Mouse (Mus musculus) limb, embryonic 12.5 days (tissue): ENCODE measurements around the gene Gm47955. TPM values are rescaled to one million over a fixed set of nuclear protein-coding genes. Genes with fewer than 3 reads are reported as not detected.
A peak's percentile ranks its signal among the peaks of the same experiment; 100 is the strongest.

Experiments used
- ATAC-seq: fragments of 200-750 bp; cut with Nextera tagmentation; 2 replicates; pipeline ENCODE4 v1.8.0; 2017; ENCODE audit warnings: low read depth, moderate TSS enrichment; ENCODE audit not compliant: insufficient number of reproducible peaks, insufficient read depth, low FRiP score, low TSS enrichment
- H3K27ac ChIP-seq: fragments of 300-500 bp; sonication (generic); 2 replicates; pipeline ENCODE4 v1.5.1; 2016; ENCODE audit warnings: mild to moderate bottlenecking, moderate library complexity
- H3K27me3 ChIP-seq: fragments of 300-500 bp; sonication (generic); 2 replicates; pipeline ENCODE4 v1.6.1; 2016; ENCODE audit warnings: mild to moderate bottlenecking, moderate library complexity
- H3K36me3 ChIP-seq: fragments of 300-500 bp; sonication (generic); 2 replicates; pipeline ENCODE4 v1.6.1; 2016; ENCODE audit warnings: mild to moderate bottlenecking, moderate library complexity
- H3K4me1 ChIP-seq: fragments of 300-500 bp; sonication (generic); replicated peaks from 2 replicates; pipeline ENCODE4 v1.6.1; 2016
- H3K4me2 ChIP-seq: fragments of 300-500 bp; sonication (generic); 2 replicates; pipeline ENCODE4 v1.6.1; 2016; ENCODE audit warnings: mild to moderate bottlenecking, moderate library complexity
- H3K4me3 ChIP-seq: fragments of 300-500 bp; sonication (generic); replicated peaks from 2 replicates; pipeline ENCODE4 v1.5.1; 2016; ENCODE audit warnings: mild to moderate bottlenecking
- H3K9ac ChIP-seq: fragments of 300-500 bp; sonication (generic); replicated peaks from 2 replicates; pipeline ENCODE4 v1.6.1; 2016; ENCODE audit warnings: mild to moderate bottlenecking, moderate library complexity
- H3K9me3 ChIP-seq: fragments of 300-500 bp; sonication (generic); 2 replicates; pipeline ENCODE4 v1.6.1; 2016; ENCODE audit warnings: mild to moderate bottlenecking, moderate library complexity
- WGBS: fragments of 180-500 bp; shearing (Covaris S2); methylation state at CpG from one replicate; pipeline ENCODE4 v1.1.7; 2016; 5-methylcytosine and 5-hydroxymethylcytosine counted together
- polyA plus RNA-seq: library from polyadenylated mRNA; unstranded; fragments of >200 nt; fragmentation: Nextera tagmentation; extraction: Ambion mirVana; gene quantifications from 2 replicates; pipeline ENCODE4 v1.2.1, GENCODE M21; 2016

The Gm47955 gene
- polyA plus RNA-seq, 1 experiment from 2014 or later: not detected

- no peak for ATAC-seq
- no peaks in the 10 kb centered on the region for H3K27me3 ChIP-seq
- H3K4me2 ChIP-seq: no peak overlapping the region
- no peaks in the 10 kb centered on the region for H3K36me3 ChIP-seq
- no peaks in the 10 kb centered on the region for H3K4me1 ChIP-seq
- WGBS: 70% methylated on average over 3 of the region's 3 CpGs
- no peaks in the 10 kb centered on the region for H3K9me3 ChIP-seq
- no peak overlapping the region for H3K4me3 ChIP-seq
- H3K27ac ChIP-seq: no peak overlapping the region
- no peak overlapping the region for H3K9ac ChIP-seq
Measured at GRCm38 (mm10) chr1:82966413-82966812, 6.3 kb downstream of the Gm47955 start.

GRCm38 (mm10) chr1:82972046-82972445, 12.0 kb downstream of the Gm47955 start:
- Histone ChIP-seq H3K4me3 (no peak overlapping the region), H3K4me2 (no peak overlapping the region), H3K9ac (no peak overlapping the region), H3K27me3 (no peaks in the 10 kb centered on the region), H3K27ac (no peak overlapping the region), H3K36me3 (no peaks in the 10 kb centered on the region), H3K9me3 (no peaks in the 10 kb centered on the region), H3K4me1 (no peaks in the 10 kb centered on the region)
- ATAC-seq: no peak
- WGBS: 65% methylated on average over 4 of the region's 4 CpGs

- Histone ChIP-seq H3K27ac (no peak overlapping the region), H3K4me2 (no peak overlapping the region), H3K9ac (no peak overlapping the region), H3K36me3 (no peaks in the 10 kb centered on the region), H3K27me3 (no peaks in the 10 kb centered on the region), H3K9me3 (no peaks in the 10 kb centered on the region), H3K4me3 (no peak overlapping the region), H3K4me1 (no peaks in the 10 kb centered on the region)
- 79% methylated on average over 1 of the region's 1 CpGs for WGBS
- ATAC-seq: no peak
Measured at GRCm38 (mm10) chr1:82973244-82973643, 13.2 kb downstream of the Gm47955 start.

- Histone ChIP-seq H3K27me3 (no peaks in the 10 kb centered on the region), H3K4me1 (no peaks in the 10 kb centered on the region), H3K27ac (no peak overlapping the region), H3K9me3 (no peaks in the 10 kb centered on the region), H3K36me3 (no peaks in the 10 kb centered on the region), H3K4me3 (no peak overlapping the region), H3K9ac (no peak overlapping the region), H3K4me2 (no peak overlapping the region)
- 69% methylated on average over 6 of the region's 6 CpGs for WGBS
- ATAC-seq: no peak
Measured at GRCm38 (mm10) chr1:82973901-82974300, 13.8 kb downstream of the Gm47955 start.

- WGBS: 94% methylated on average over 9 of the region's 9 CpGs
Measured at GRCm38 (mm10) chr1:82974342-82974741, 14.3 kb downstream of the Gm47955 start.

GRCm38 (mm10) chr1:82975750-82976149, 15.7 kb downstream of the Gm47955 start:
- Histone ChIP-seq H3K9me3 (no peaks in the 10 kb centered on the region), H3K4me1 (no peaks in the 10 kb centered on the region), H3K36me3 (no peaks in the 10 kb centered on the region), H3K9ac (no peak overlapping the region), H3K4me2 (no peak overlapping the region), H3K4me3 (no peak overlapping the region), H3K27ac (no peak overlapping the region), H3K27me3 (no peaks in the 10 kb centered on the region)
- WGBS: 81% methylated on average over 5 of the region's 5 CpGs
- ATAC-seq: no peak

More at GRCm38 (mm10) chr1:82974342-82974741, 14.3 kb downstream of the Gm47955 start:
- H3K27me3 ChIP-seq: no peaks in the 10 kb centered on the region
- ATAC-seq: no peak
- no peak overlapping the region for H3K9ac ChIP-seq
- no peaks in the 10 kb centered on the region for H3K9me3 ChIP-seq
- H3K27ac ChIP-seq: no peak overlapping the region
- no peak overlapping the region for H3K4me2 ChIP-seq
- H3K4me1 ChIP-seq: no peaks in the 10 kb centered on the region
- H3K4me3 ChIP-seq: no peak overlapping the region
- no peaks in the 10 kb centered on the region for H3K36me3 ChIP-seq

GRCm38 (mm10) chr1:82977840-82978239, 17.8 kb downstream of the Gm47955 start:
- Histone ChIP-seq H3K4me2 (no peak overlapping the region), H3K36me3 (no peaks in the 10 kb centered on the region), H3K27me3 (no peaks in the 10 kb centered on the region), H3K27ac (no peak overlapping the region), H3K4me3 (no peak overlapping the region), H3K4me1 (no peaks in the 10 kb centered on the region), H3K9me3 (no peaks in the 10 kb centered on the region), H3K9ac (no peak overlapping the region)
- no peak for ATAC-seq

- Histone ChIP-seq H3K9me3 (peaks cover 6% of the 10 kb centered on the region), H3K9ac (no peak overlapping the region), H3K4me1 (no peaks in the 10 kb centered on the region), H3K27ac (no peak overlapping the region), H3K36me3 (no peaks in the 10 kb centered on the region), H3K4me3 (no peak overlapping the region), H3K4me2 (no peak overlapping the region), H3K27me3 (no peaks in the 10 kb centered on the region)
- WGBS: 92% methylated on average over 6 of the region's 6 CpGs
- ATAC-seq: no peak
Measured at GRCm38 (mm10) chr1:82986738-82987137, 26.7 kb downstream of the Gm47955 start.

- no peak overlapping the region for H3K4me3 ChIP-seq
- no peaks in the 10 kb centered on the region for H3K4me1 ChIP-seq
- no peaks in the 10 kb centered on the region for H3K27me3 ChIP-seq
- no peak overlapping the region for H3K4me2 ChIP-seq
- H3K9ac ChIP-seq: no peak overlapping the region
- no peak overlapping the region for H3K27ac ChIP-seq
- WGBS: 33% methylated on average over 4 of the region's 4 CpGs
- ATAC-seq: peak; percentile 20; the same call in 1 of the 2 replicates
- H3K9me3 ChIP-seq: peaks cover 6% of the 10 kb centered on the region
- no peaks in the 10 kb centered on the region for H3K36me3 ChIP-seq
Measured at GRCm38 (mm10) chr1:82987530-82988198, 27.6 kb downstream of the Gm47955 start.

- 63% methylated on average over 4 of the region's 4 CpGs for WGBS
Measured at GRCm38 (mm10) chr1:82991062-82991461, 31.0 kb downstream of the Gm47955 start.

GRCm38 (mm10) chr1:82991596-82991995, 31.5 kb downstream of the Gm47955 start:
- WGBS: 83% methylated on average over 3 of the region's 3 CpGs
- Histone ChIP-seq H3K9ac (no peak overlapping the region), H3K4me2 (no peak overlapping the region), H3K36me3 (no peaks in the 10 kb centered on the region), H3K9me3 (no peaks in the 10 kb centered on the region), H3K27me3 (no peaks in the 10 kb centered on the region), H3K4me1 (no peaks in the 10 kb centered on the region), H3K4me3 (no peak overlapping the region), H3K27ac (no peak overlapping the region)
- no peak for ATAC-seq

More at GRCm38 (mm10) chr1:82991062-82991461, 31.0 kb downstream of the Gm47955 start:
- Histone ChIP-seq H3K9me3 (no peaks in the 10 kb centered on the region), H3K4me3 (no peak overlapping the region), H3K36me3 (no peaks in the 10 kb centered on the region), H3K4me1 (no peaks in the 10 kb centered on the region), H3K9ac (no peak overlapping the region), H3K27me3 (no peaks in the 10 kb centered on the region), H3K27ac (no peak overlapping the region), H3K4me2 (no peak overlapping the region)
- ATAC-seq: no peak

GRCm38 (mm10) chr1:82992093-82992492, 32.0 kb downstream of the Gm47955 start:
- no peak overlapping the region for H3K9ac ChIP-seq
- no peak for ATAC-seq
- H3K27ac ChIP-seq: no peak overlapping the region
- no peaks in the 10 kb centered on the region for H3K9me3 ChIP-seq
- H3K36me3 ChIP-seq: no peaks in the 10 kb centered on the region
- no peak overlapping the region for H3K4me3 ChIP-seq
- WGBS: 86% methylated on average over 6 of the region's 6 CpGs
- H3K4me1 ChIP-seq: no peaks in the 10 kb centered on the region
- H3K27me3 ChIP-seq: no peaks in the 10 kb centered on the region
- no peak overlapping the region for H3K4me2 ChIP-seq
